Mouse (Mus musculus) kidney, embryonic 16.5 days (tissue): ENCODE measurements around the gene Myof. TPM values are rescaled to one million over a fixed set of nuclear protein-coding genes. Genes with fewer than 3 reads are reported as not detected.

Experiments used
- ATAC-seq: fragments of 200-750 bp; cut with Nextera tagmentation; 2 replicates; pipeline ENCODE4 v1.8.0; 2017; ENCODE audit warnings: moderate TSS enrichment; ENCODE audit not compliant: low FRiP score, low TSS enrichment
- H3K27ac ChIP-seq: fragments of 300-500 bp; sonication (generic); 2 replicates; pipeline ENCODE4 v1.5.1; 2014; ENCODE audit warnings: low read length
- H3K27me3 ChIP-seq: fragments of 300-500 bp; sonication (generic); 2 replicates; pipeline ENCODE4 v1.6.1; 2014; ENCODE audit warnings: low read length, control low read depth, mixed read lengths; ENCODE audit not compliant: insufficient read depth
- H3K36me3 ChIP-seq: fragments of 300-500 bp; sonication (generic); 2 replicates; pipeline ENCODE4 v1.6.1; 2014; ENCODE audit warnings: low read length, control low read depth, mixed read lengths; ENCODE audit not compliant: insufficient read depth
- H3K4me1 ChIP-seq: fragments of 300-500 bp; sonication (generic); 2 replicates; pipeline ENCODE4 v1.6.1; 2014; ENCODE audit warnings: low read length, control low read depth, mixed read lengths; ENCODE audit not compliant: insufficient read depth
- H3K4me2 ChIP-seq: fragments of 300-500 bp; sonication (generic); replicated peaks from 2 replicates; pipeline ENCODE4 v1.6.1; 2014; ENCODE audit warnings: low read depth, low read length
- H3K4me3 ChIP-seq: fragments of 300-500 bp; sonication (generic); 2 replicates; pipeline ENCODE4 v1.5.1; 2014; ENCODE audit warnings: mild to moderate bottlenecking, low read length
- H3K9ac ChIP-seq: fragments of 300-500 bp; sonication (generic); replicated peaks from 2 replicates; pipeline ENCODE4 v1.6.1; 2014; ENCODE audit warnings: low read length
- H3K9me3 ChIP-seq: fragments of 300-500 bp; sonication (generic); 2 replicates; pipeline ENCODE4 v1.6.1; 2016; ENCODE audit warnings: low read length, control low read depth
- WGBS: fragments of 180-500 bp; shearing (Covaris S2); extraction: QIAGEN DNeasy Blood & Tissue Kit; methylation state at CpG from one replicate; pipeline ENCODE4 v1.1.7; 2014; 5-methylcytosine and 5-hydroxymethylcytosine counted together
- polyA plus RNA-seq: library from polyadenylated mRNA; unstranded; fragments of >200 nt; fragmentation: Nextera tagmentation; extraction: Ambion mirVana; gene quantifications from 2 replicates; pipeline ENCODE4 v1.2.1, GENCODE M21; 2015

Gene Myof
- 20.9 and 21.0 TPM in 2 replicates for polyA plus RNA-seq

- ATAC-seq, result peak; percentile 88
- peak within 1 kb of the TSS; percentile 75 for H3K4me2 ChIP-seq
- H3K36me3 ChIP-seq, result no peaks in the 10 kb centered on the region
Measured at GRCm38 (mm10) chr19:38043281-38043981, at the start of gene Myof. TSS of gene Myof (minus strand) at chr19:38043577.

GRCm38 (mm10) chr19:38091512-38091985, 48.2 kb upstream of the Myof start:
- WGBS, result 24% methylated on average over 4 of the region's 4 CpGs
- ATAC-seq, result peak; percentile 84

More at GRCm38 (mm10) chr19:38043281-38043981, at the start of gene Myof:
- Histone ChIP-seq H3K9me3 (no peaks in the 10 kb centered on the region), H3K27me3 (no peaks in the 10 kb centered on the region), H3K4me1 (peaks cover 12% of the 10 kb centered on the region; the same call in 1 of the 2 replicates), H3K27ac (peak within 1 kb of the TSS; percentile 77), H3K9ac (peak within 1 kb of the TSS; percentile 67), H3K4me3 (peak within 1 kb of the TSS; percentile 53)
- under 1% methylated on average over 28 of the region's 28 CpGs for WGBS

GRCm38 (mm10) chr19:38089358-38089757, 46.0 kb upstream of the Myof start:
- H3K27ac ChIP-seq, result no peak overlapping the region
- H3K4me2 ChIP-seq, result no peak overlapping the region
- WGBS, result 85% methylated on average over 8 of the region's 8 CpGs

More at GRCm38 (mm10) chr19:38091512-38091985, 48.2 kb upstream of the Myof start:
- Histone ChIP-seq H3K27ac (no peak overlapping the region), H3K4me3 (no peak overlapping the region), H3K4me1 (peaks cover 18% of the 10 kb centered on the region), H3K9ac (no peak overlapping the region), H3K27me3 (peaks cover 14% of the 10 kb centered on the region), H3K9me3 (no peaks in the 10 kb centered on the region), H3K4me2 (no peak overlapping the region), H3K36me3 (no peaks in the 10 kb centered on the region)

GRCm38 (mm10) chr19:38086948-38087551, 43.7 kb upstream of the Myof start:
- peak; percentile 84 for ATAC-seq
- Histone ChIP-seq H3K4me3 (no peak overlapping the region), H3K9me3 (no peaks in the 10 kb centered on the region), H3K27ac (no peak overlapping the region), H3K36me3 (no peaks in the 10 kb centered on the region), H3K27me3 (no peaks in the 10 kb centered on the region), H3K4me1 (peaks cover 8% of the 10 kb centered on the region; the same call in 1 of the 2 replicates), H3K4me2 (no peak overlapping the region), H3K9ac (no peak overlapping the region)
- WGBS, result 52% methylated on average over 11 of the region's 11 CpGs

More at GRCm38 (mm10) chr19:38089358-38089757, 46.0 kb upstream of the Myof start:
- H3K4me1 ChIP-seq, result peaks cover 9% of the 10 kb centered on the region; the same call in 1 of the 2 replicates
- no peaks in the 10 kb centered on the region for H3K36me3 ChIP-seq
- peaks cover 5% of the 10 kb centered on the region; the same call in 1 of the 2 replicates for H3K27me3 ChIP-seq
- no peak overlapping the region for H3K9ac ChIP-seq
- ATAC-seq, result no peak
- no peak overlapping the region for H3K4me3 ChIP-seq
- H3K9me3 ChIP-seq, result no peaks in the 10 kb centered on the region

- Histone ChIP-seq H3K4me1 (no peaks in the 10 kb centered on the region), H3K4me3 (no peak overlapping the region), H3K36me3 (no peaks in the 10 kb centered on the region), H3K9ac (no peak overlapping the region), H3K27ac (no peak overlapping the region), H3K4me2 (no peak overlapping the region), H3K27me3 (no peaks in the 10 kb centered on the region), H3K9me3 (no peaks in the 10 kb centered on the region)
- 83% methylated on average over 4 of the region's 4 CpGs for WGBS
- no peak for ATAC-seq
Measured at GRCm38 (mm10) chr19:38085841-38086240, 42.5 kb upstream of the Myof start.

GRCm38 (mm10) chr19:38082931-38083525, 39.7 kb upstream of the Myof start:
- no peaks in the 10 kb centered on the region for H3K27me3 ChIP-seq
- H3K36me3 ChIP-seq, result no peaks in the 10 kb centered on the region
- no peak for ATAC-seq
- no peak overlapping the region for H3K4me3 ChIP-seq
- no peak overlapping the region for H3K27ac ChIP-seq
- no peaks in the 10 kb centered on the region for H3K4me1 ChIP-seq
- 45% methylated on average over 5 of the region's 5 CpGs for WGBS
- no peak overlapping the region for H3K9ac ChIP-seq
- H3K4me2 ChIP-seq, result no peak overlapping the region
- no peaks in the 10 kb centered on the region for H3K9me3 ChIP-seq

- Histone ChIP-seq H3K4me3 (no peak overlapping the region), H3K27ac (no peak overlapping the region), H3K4me1 (no peaks in the 10 kb centered on the region), H3K36me3 (no peaks in the 10 kb centered on the region), H3K27me3 (no peaks in the 10 kb centered on the region), H3K9ac (no peak overlapping the region), H3K4me2 (no peak overlapping the region), H3K9me3 (no peaks in the 10 kb centered on the region)
- no peak for ATAC-seq
- WGBS, result 65% methylated on average over 3 of the region's 3 CpGs
Measured at GRCm38 (mm10) chr19:38081361-38081760, 38.0 kb upstream of the Myof start.

GRCm38 (mm10) chr19:38077851-38078540, 34.6 kb upstream of the Myof start:
- ATAC-seq, result no peak
- Histone ChIP-seq H3K27me3 (no peaks in the 10 kb centered on the region), H3K9ac (no peak overlapping the region), H3K9me3 (no peaks in the 10 kb centered on the region), H3K27ac (no peak overlapping the region), H3K4me1 (no peaks in the 10 kb centered on the region), H3K4me2 (no peak overlapping the region), H3K36me3 (peaks cover 4% of the 10 kb centered on the region; the same call in 1 of the 2 replicates), H3K4me3 (no peak overlapping the region)
- 63% methylated on average over 3 of the region's 3 CpGs for WGBS

GRCm38 (mm10) chr19:38076251-38076650, 32.9 kb upstream of the Myof start:
- 77% methylated on average over 2 of the region's 2 CpGs for WGBS

More at GRCm38 (mm10) chr19:38076251-38076650, 32.9 kb upstream of the Myof start:
- Histone ChIP-seq H3K27me3 (no peaks in the 10 kb centered on the region), H3K9me3 (no peaks in the 10 kb centered on the region), H3K4me1 (no peaks in the 10 kb centered on the region), H3K9ac (no peak overlapping the region), H3K4me2 (no peak overlapping the region), H3K36me3 (peaks cover 18% of the 10 kb centered on the region), H3K4me3 (no peak overlapping the region), H3K27ac (no peak overlapping the region)
- ATAC-seq, result no peak
